Mouse (Mus musculus) adrenal gland (tissue): ENCODE results near the gene Pcsk5.

Experiments used
- intact Hi-C: fragments of 180-260 bp; cut with DNase I; formaldehyde crosslinking; loops from one replicate; pipeline ENCODE4 v1.15.1; 2025

Gene Pcsk5

GRCm38 (mm10) chr19:17406823-17407222 lies 430.6 kb downstream of the Pcsk5 start:
- intact Hi-C loops: no loop called here

- intact Hi-C loops: no loop called here
Observed at GRCm38 (mm10) chr19:17403175-17403574, 434.3 kb downstream of the Pcsk5 start.

- intact Hi-C loops: no loop called here
Observed at GRCm38 (mm10) chr19:17400571-17400970, 436.9 kb downstream of the Pcsk5 start.

- intact Hi-C loops: no loop called here
Observed at GRCm38 (mm10) chr19:17399965-17400364, 437.5 kb downstream of the Pcsk5 start.

GRCm38 (mm10) chr19:17397922-17398321 lies 439.5 kb downstream of the Pcsk5 start:
- intact Hi-C loops: no loop called here

- intact Hi-C loops: no loop called here
Observed at GRCm38 (mm10) chr19:17396802-17397201, 440.6 kb downstream of the Pcsk5 start.

- intact Hi-C loops: no loop called here
Observed at GRCm38 (mm10) chr19:17393841-17394591, 443.4 kb downstream of the Pcsk5 start, which contains the start of gene Rfk. Gene Rfk (plus strand): TSS chr19:17394043.

GRCm38 (mm10) chr19:17392866-17393265 lies 444.6 kb downstream of the Pcsk5 start:
- intact Hi-C loops: no loop called here

- intact Hi-C loops: loop anchor here (2.0 kb wide), 1 partner anchor 264 kb away; no protein-coding TSS in a partner anchor
Observed at GRCm38 (mm10) chr19:17388404-17388803, 449.0 kb downstream of the Pcsk5 start.

- intact Hi-C loops: no loop called here
Observed at GRCm38 (mm10) chr19:17386424-17386823, 451.0 kb downstream of the Pcsk5 start.

- intact Hi-C loops: no loop called here
Observed at GRCm38 (mm10) chr19:17385426-17385825, 452.0 kb downstream of the Pcsk5 start.

- intact Hi-C loops: no loop called here
Observed at GRCm38 (mm10) chr19:17385022-17385421, 452.4 kb downstream of the Pcsk5 start.

- intact Hi-C loops: no loop called here
Observed at GRCm38 (mm10) chr19:17382807-17383397, 454.5 kb downstream of the Pcsk5 start.
